Mouse (Mus musculus): ENCODE measurements around the gene Tspoap1.

Gene Tspoap1

DNA sequence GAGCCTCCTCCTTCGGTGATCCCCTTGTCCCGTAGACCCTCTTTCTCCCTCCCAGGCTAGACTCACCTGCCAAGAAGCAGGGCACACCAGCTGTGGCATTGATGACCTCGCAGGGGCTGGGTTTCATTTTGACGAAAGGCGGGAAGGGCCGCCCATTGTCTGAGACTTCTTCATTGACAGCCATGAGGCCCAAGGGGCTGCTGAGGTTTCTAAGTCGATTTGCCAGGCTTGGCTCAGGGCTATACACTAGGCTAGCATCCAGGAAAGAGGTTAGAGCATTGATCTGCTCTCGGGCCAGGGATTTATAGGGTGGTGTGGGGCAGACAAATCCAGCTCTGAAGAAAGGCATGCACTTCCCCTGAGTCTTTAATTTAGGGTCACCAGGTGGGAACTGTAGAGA, 54.5 kb downstream of the Tspoap1 start:
- no peak for DNase-seq (ENCODE audit: low read depth)

DNA sequence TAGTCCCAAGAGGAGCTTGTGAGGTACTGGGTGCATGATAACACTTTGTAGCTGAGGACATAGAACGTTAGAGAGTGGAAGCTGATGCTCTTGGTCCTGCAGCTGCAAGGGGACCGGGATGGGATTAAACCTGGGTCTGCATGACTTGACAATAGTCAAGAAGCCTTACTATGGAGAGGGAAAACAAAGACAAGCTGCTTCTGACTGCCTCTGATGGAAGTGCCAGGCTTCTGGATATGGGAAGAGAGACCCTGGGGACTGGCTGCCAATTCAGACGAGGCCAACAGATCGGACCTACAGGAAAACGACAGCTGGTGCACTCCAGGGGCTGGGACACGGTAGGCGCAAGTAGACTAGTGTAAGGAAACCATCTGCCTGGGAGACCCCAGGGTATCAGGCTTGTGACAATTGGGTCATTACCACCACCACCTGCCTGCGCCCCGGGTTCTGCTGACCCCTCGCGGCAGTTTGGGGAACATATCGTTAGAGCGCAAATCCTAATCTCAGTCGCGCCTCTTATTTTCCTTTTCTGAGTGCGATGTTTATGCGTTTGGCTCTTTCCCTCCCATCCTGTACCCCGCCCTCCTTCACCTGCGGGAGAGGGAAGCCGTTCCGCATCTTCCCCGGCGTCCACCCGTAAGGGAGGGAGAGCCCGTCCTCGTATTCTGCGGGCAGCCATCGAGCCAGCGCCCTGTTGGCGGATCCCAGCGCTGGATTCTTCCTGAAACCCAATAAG, 56.5 kb downstream of the Tspoap1 start:
- DNase-seq (ENCODE audit: low read depth), result peak; percentile 68

DNA sequence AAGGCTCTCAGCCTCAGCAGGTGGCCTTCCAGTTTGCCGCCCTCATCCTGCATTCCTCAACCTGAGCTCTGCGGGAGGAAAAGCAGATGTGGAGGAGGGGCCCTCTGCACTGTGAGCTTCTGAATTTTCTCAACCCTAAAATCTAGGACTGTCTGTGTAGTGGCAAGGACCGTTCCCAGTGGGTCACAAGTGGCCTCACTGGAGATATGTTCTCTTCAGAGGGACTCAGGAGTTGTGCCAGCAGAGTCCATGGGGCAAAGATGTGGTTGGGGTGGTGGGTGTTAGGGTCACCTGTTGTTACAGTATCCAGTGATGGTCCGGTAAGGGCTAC, 57.1 kb downstream of the Tspoap1 start:
- no peak for DNase-seq (ENCODE audit: low read depth)

DNA sequence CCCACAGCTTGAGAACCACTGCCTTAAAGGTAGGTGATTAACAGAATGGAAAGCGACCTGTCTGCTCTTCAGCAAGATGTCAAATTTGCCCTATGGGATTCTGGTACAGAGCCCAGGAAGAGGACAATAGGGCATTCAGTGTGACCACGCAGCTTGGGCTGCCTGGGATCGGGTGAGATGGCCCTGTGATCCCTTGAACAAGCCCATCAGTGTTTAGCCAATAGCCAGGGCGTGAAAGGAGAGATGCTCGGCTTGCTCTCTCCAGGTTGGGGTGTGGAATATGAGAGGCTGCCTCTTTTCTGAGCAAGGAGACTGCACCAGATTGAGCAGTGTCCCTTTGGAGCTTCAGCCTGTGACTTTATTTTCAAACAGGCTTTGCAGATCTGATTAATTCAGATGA, 61.2 kb downstream of the Tspoap1 start:
- no peak for DNase-seq (ENCODE audit: low read depth)

DNA sequence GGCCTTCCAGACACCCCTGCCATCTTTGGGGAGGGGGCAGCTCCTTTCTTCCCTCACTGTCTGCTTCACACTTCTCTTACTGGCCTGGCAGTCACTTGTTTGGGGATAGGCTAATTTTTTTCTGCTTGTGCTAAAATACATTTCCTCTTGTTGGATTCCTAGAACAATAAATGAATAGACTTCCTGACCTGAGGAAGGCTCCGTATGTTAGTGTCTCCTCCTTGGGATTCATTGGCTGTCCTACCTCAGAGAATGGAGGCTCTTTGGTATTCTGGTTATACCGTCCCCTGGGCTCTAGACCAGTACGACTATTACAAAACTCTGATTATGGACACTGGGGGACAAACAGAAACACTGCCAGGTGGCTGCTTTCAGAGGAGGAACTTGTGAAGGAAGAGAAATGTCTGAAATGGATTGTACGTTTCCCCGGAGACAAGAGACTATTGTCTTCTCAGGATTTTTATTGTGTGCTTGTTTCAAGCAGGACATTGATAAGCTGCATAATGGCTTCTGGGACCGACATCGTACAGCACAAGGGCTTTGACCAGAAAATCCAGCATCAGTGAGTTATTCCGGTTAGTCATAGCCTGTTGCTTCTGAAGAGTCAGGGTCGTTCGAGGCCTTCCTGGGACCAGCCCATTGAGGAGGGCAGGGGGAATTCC, 68.0 kb downstream of the Tspoap1 start, which contains the start of gene Lpo:
Gene Lpo (minus strand): TSS at position 51 of the 662 bp plus-strand sequence.
- DNase-seq (ENCODE audit: low read depth), result no peak
